Mouse (Mus musculus) C2C12 (cell line): ENCODE data around the gene Adamts10. TPM values are rescaled to one million over a fixed set of nuclear protein-coding genes. Genes with fewer than 3 reads are reported as not detected.
A peak's percentile ranks its signal among the peaks of the same experiment; 100 is the strongest.

ENCODE experiments used
- H3K27me3 ChIP-seq: one replicate; pipeline ENCODE4 v1.6.1; 2011; ENCODE audit not compliant: control insufficient read depth, insufficient read depth, insufficient read length
- H3K36me3 ChIP-seq: one replicate; pipeline ENCODE4 v1.6.1; 2011; ENCODE audit not compliant: control insufficient read depth, insufficient read depth
- H3K4me3 ChIP-seq: one replicate; pipeline ENCODE4 v1.5.1; 2011; ENCODE audit warnings: mild to moderate bottlenecking, control low read depth; ENCODE audit not compliant: poor library complexity, insufficient read depth, severe bottlenecking
- H3K79me2 ChIP-seq: one replicate; pipeline ENCODE4 v1.6.1; 2011; ENCODE audit not compliant: control insufficient read depth, insufficient read depth
- H3K79me3 ChIP-seq: one replicate; pipeline ENCODE4 v1.6.1; 2011; ENCODE audit warnings: low read depth, control low read depth
- H3ac ChIP-seq: one replicate; pipeline ENCODE3; 2011; ENCODE audit warnings: low read depth; ENCODE audit not compliant: control insufficient read depth, insufficient read length
- CEBPB ChIP-seq: IDR thresholded peaks from one replicate; pipeline ENCODE4 v1.6.1; 2011; ENCODE audit warnings: low read depth, mild to moderate bottlenecking, control low read depth, moderate library complexity
- CTCF ChIP-seq: IDR thresholded peaks from one replicate; pipeline ENCODE4 v1.5.1; 2011; ENCODE audit not compliant: control insufficient read depth, insufficient read depth, insufficient read length
- FOSL1 ChIP-seq: IDR thresholded peaks from one replicate; pipeline ENCODE4 v1.8.0; 2011; ENCODE audit warnings: mild to moderate bottlenecking, low read length; ENCODE audit not compliant: poor library complexity, insufficient read depth, severe bottlenecking
- MAX ChIP-seq: IDR thresholded peaks from one replicate; pipeline ENCODE4 v1.6.1; 2011; ENCODE audit warnings: mild to moderate bottlenecking, control low read depth
- MYOD1 ChIP-seq: IDR thresholded peaks from one replicate; pipeline ENCODE4 v1.6.1; 2011; ENCODE audit warnings: low read depth; ENCODE audit not compliant: control insufficient read depth, insufficient read length
- MYOG ChIP-seq: IDR thresholded peaks from one replicate; pipeline ENCODE4 v1.6.1; 2011; ENCODE audit not compliant: control insufficient read depth, insufficient read length; ENCODE audit errors: extremely low read depth
- USF1 ChIP-seq: IDR thresholded peaks from one replicate; pipeline ENCODE4 v1.6.1; 2011; ENCODE audit warnings: low read depth, mild to moderate bottlenecking, control low read depth, moderate library complexity
- polyA plus RNA-seq: library from polyadenylated mRNA; unstranded; fragments of >200 nt; fragmentation: generic; extraction: Trizol; gene quantifications from one replicate; pipeline ENCODE4 v1.2.1, GENCODE M21; 2012; ENCODE audit warnings: missing spikeins

Gene Adamts10
- polyA plus RNA-seq, 1 experiment, result 6.2 TPM

GRCm38 (mm10) chr17:33554536-33554935 lies 30.5 kb downstream of the Adamts10 start:
- Histone ChIP-seq H3K79me3 (no peaks in the 10 kb centered on the region), H3K79me2 (no peaks in the 10 kb centered on the region), H3K27me3 (peaks cover 6% of the 10 kb centered on the region), H3K4me3 (no peak overlapping the region), H3ac (no peak overlapping the region), H3K36me3 (no peaks in the 10 kb centered on the region)
- TF ChIP-seq MYOD1, result no peak

GRCm38 (mm10) chr17:33555223-33555855 lies 31.3 kb downstream of the Adamts10 start, which contains the start of gene Myo1f:
TSS of gene Myo1f (plus strand) at chr17:33555707.
- TF ChIP-seq CTCF (no peak), MAX (no peak), MYOG (no peak), USF1 (no peak), CEBPB (no peak), MYOD1 (no peak), FOSL1 (no peak)
- no peak within 1 kb of the TSS for H3K4me3 ChIP-seq
- H3K36me3 ChIP-seq, result no peaks in the 10 kb centered on the region

GRCm38 (mm10) chr17:33557922-33558321 lies 33.9 kb downstream of the Adamts10 start:
- Histone ChIP-seq H3ac (no peak overlapping the region), H3K27me3 (peaks cover 6% of the 10 kb centered on the region), H3K79me3 (no peaks in the 10 kb centered on the region), H3K79me2 (no peaks in the 10 kb centered on the region), H3K4me3 (no peak overlapping the region), H3K36me3 (no peaks in the 10 kb centered on the region)
- TF ChIP-seq CEBPB, result no peak
- TF ChIP-seq MAX, result no peak
- TF ChIP-seq FOSL1, result no peak
- TF ChIP-seq USF1, result no peak
- no peak for TF ChIP-seq MYOG
- no peak for TF ChIP-seq CTCF
- no peak for TF ChIP-seq MYOD1

More at GRCm38 (mm10) chr17:33555223-33555855, 31.3 kb downstream of the Adamts10 start, which contains the start of gene Myo1f:
- H3ac ChIP-seq, result no peak within 1 kb of the TSS
- H3K27me3 ChIP-seq, result peaks cover 6% of the 10 kb centered on the region
- H3K79me2 ChIP-seq, result no peaks in the 10 kb centered on the region
- H3K79me3 ChIP-seq, result no peaks in the 10 kb centered on the region

GRCm38 (mm10) chr17:33563527-33564076 lies 39.6 kb downstream of the Adamts10 start:
- Histone ChIP-seq H3K27me3 (no peaks in the 10 kb centered on the region), H3K4me3 (no peak overlapping the region), H3K36me3 (no peaks in the 10 kb centered on the region), H3K79me3 (no peaks in the 10 kb centered on the region), H3ac (no peak overlapping the region), H3K79me2 (no peaks in the 10 kb centered on the region)
- TF ChIP-seq CEBPB (peak; percentile 63), MYOG (no peak), MAX (no peak)

- no peaks in the 10 kb centered on the region for H3K79me2 ChIP-seq
- no peaks in the 10 kb centered on the region for H3K79me3 ChIP-seq
- H3ac ChIP-seq, result no peak overlapping the region
- H3K4me3 ChIP-seq, result no peak overlapping the region
- no peaks in the 10 kb centered on the region for H3K36me3 ChIP-seq
- TF ChIP-seq CEBPB (no peak), MAX (no peak)
- H3K27me3 ChIP-seq, result no peaks in the 10 kb centered on the region
These were observed 40.6 kb downstream of the Adamts10 start for GRCm38 (mm10) chr17:33564599-33564998.

GRCm38 (mm10) chr17:33566182-33566581 lies 42.2 kb downstream of the Adamts10 start:
- Histone ChIP-seq H3ac (no peak overlapping the region), H3K79me2 (no peaks in the 10 kb centered on the region), H3K27me3 (no peaks in the 10 kb centered on the region), H3K79me3 (no peaks in the 10 kb centered on the region), H3K4me3 (no peak overlapping the region), H3K36me3 (no peaks in the 10 kb centered on the region)
- TF ChIP-seq CEBPB, result no peak
- no peak for TF ChIP-seq MYOD1
- TF ChIP-seq USF1, result no peak
- TF ChIP-seq CTCF, result no peak
- no peak for TF ChIP-seq FOSL1
- no peak for TF ChIP-seq MAX
- TF ChIP-seq MYOG, result no peak
